Mouse (Mus musculus) neural tube, embryonic 15.5 days (tissue): Measurements from ENCODE around the gene Tm9sf2. TPM values are rescaled to one million over a fixed set of nuclear protein-coding genes. Genes with fewer than 3 reads are reported as not detected.
"Not testable (repeated sequence)": the region's sequence is repeated elsewhere in the genome, so short reads cannot be mapped to it uniquely, and the experiment has no call there.

ENCODE experiments used
- ATAC-seq: fragments of 200-750 bp; cut with Nextera tagmentation; 2 replicates; pipeline ENCODE4 v1.8.0; 2017; ENCODE audit warnings: mild to moderate bottlenecking, moderate TSS enrichment, moderate library complexity; ENCODE audit not compliant: low FRiP score
- H3K27ac ChIP-seq: fragments of 300-500 bp; sonication (generic); replicated peaks from 2 replicates; pipeline ENCODE4 v1.5.1; 2015; ENCODE audit warnings: mild to moderate bottlenecking, inconsistent platforms
- H3K27me3 ChIP-seq: fragments of 300-500 bp; sonication (generic); replicated peaks from 2 replicates; pipeline ENCODE4 v1.6.1; 2015; ENCODE audit warnings: inconsistent platforms
- H3K36me3 ChIP-seq: fragments of 300-500 bp; sonication (generic); 2 replicates; pipeline ENCODE4 v1.6.1; 2015; ENCODE audit warnings: inconsistent platforms
- H3K4me1 ChIP-seq: fragments of 300-500 bp; sonication (generic); 2 replicates; pipeline ENCODE4 v1.6.1; 2015; ENCODE audit warnings: inconsistent platforms
- H3K4me2 ChIP-seq: fragments of 300-500 bp; sonication (generic); 2 replicates; pipeline ENCODE4 v1.6.1; 2015; ENCODE audit warnings: inconsistent platforms, mild to moderate bottlenecking, moderate library complexity
- H3K4me3 ChIP-seq: fragments of 300-500 bp; sonication (generic); replicated peaks from 2 replicates; pipeline ENCODE4 v1.5.1; 2015; ENCODE audit warnings: mild to moderate bottlenecking, inconsistent platforms
- H3K9ac ChIP-seq: fragments of 300-500 bp; sonication (generic); replicated peaks from 2 replicates; pipeline ENCODE4 v1.6.1; 2015; ENCODE audit warnings: mild to moderate bottlenecking, inconsistent platforms
- H3K9me3 ChIP-seq: fragments of 300-500 bp; sonication (generic); replicated peaks from 2 replicates; pipeline ENCODE4 v1.6.1; 2016; ENCODE audit warnings: inconsistent platforms
- WGBS: fragments of 180-500 bp; shearing (Covaris S2); methylation state at CpG from one replicate; pipeline ENCODE4 v1.1.7; 2015; ENCODE audit warnings: mixed read lengths; 5-methylcytosine and 5-hydroxymethylcytosine counted together
- polyA plus RNA-seq: library from polyadenylated mRNA; unstranded; fragments of >200 nt; fragmentation: Nextera tagmentation; extraction: Ambion mirVana; gene quantifications from 2 replicates; pipeline ENCODE4 v1.2.1, GENCODE M21; 2015

Tm9sf2 gene
- polyA plus RNA-seq = 110 and 128 TPM in 2 replicates

DNA sequence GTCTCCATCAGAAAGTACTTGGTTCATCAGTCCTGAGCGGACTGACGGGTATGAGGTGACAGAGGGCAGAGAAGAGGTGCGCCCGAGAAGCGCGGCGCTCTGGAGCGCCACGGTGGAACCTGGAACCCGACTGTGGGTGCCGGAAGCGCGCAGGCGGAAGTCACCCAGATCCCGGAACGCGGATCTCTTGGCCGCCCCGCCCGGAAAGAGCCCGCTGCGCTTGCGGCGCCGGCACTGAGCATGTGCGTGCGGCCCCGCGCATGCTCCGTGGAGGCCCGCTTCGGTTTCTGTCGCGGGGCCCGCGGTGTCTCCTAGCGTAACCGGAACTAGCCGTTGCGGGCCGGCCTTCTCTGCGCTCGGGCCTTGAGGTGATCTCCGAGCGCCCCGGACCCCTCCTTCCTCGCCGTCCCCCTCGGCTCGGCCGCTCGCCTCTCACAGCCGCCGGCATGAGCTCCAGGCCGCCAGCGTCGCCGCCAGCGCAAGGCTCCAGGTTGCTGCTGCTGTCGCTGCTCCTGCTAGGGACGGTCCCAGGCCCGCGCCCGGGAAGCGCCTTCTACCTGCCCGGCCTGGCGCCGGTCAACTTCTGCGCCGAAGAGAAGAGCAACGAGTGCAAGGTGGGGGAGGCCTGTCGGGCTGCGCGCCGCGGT, at the start of gene Tm9sf2:
Tm9sf2 (plus strand) TSS at position 217 of the 647 bp plus-strand sequence.
- WGBS = under 1% methylated on average over 76 of the region's 76 CpGs
- ATAC-seq = peak; percentile 93
- peak within 1 kb of the TSS; percentile 100 for H3K4me3 ChIP-seq
- H3K9ac ChIP-seq = peak within 1 kb of the TSS; percentile 97
- H3K27ac ChIP-seq = peak within 1 kb of the TSS; percentile 93
- no peaks in the 10 kb centered on the region for H3K9me3 ChIP-seq
- peaks cover 38% of the 10 kb centered on the region for H3K4me1 ChIP-seq
- peaks cover 4% of the 10 kb centered on the region; the same call in 1 of the 2 replicates for H3K36me3 ChIP-seq
- peak within 1 kb of the TSS; percentile 79 for H3K4me2 ChIP-seq
- no peaks in the 10 kb centered on the region for H3K27me3 ChIP-seq

DNA sequence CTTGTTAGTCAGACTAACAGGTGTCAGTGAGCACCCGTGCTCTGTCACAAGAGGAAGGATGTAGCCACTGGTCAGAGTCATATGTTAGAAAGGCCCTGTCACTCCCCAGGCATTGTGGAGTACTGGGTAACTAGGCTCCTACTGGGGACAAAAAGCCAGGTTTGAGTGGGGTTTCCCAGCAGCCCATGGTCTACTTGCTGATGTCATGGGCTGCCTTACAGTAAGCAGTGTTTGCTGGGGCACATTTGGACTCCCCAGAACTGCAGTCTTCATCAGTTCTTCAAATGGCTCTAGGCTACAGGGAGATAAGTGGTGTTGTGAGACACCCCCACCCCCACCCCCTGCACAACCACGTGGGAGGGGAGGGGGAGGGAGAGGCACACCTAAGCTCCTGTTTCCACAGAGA, 48.9 kb upstream of the Tm9sf2 start:
- H3K4me2 ChIP-seq = no peak overlapping the region
- no peak for ATAC-seq
- H3K27me3 ChIP-seq = no peaks in the 10 kb centered on the region
- H3K4me1 ChIP-seq = no peaks in the 10 kb centered on the region
- no peaks in the 10 kb centered on the region for H3K36me3 ChIP-seq
- no peak overlapping the region for H3K9ac ChIP-seq
- no peak overlapping the region for H3K4me3 ChIP-seq
- H3K27ac ChIP-seq = no peak overlapping the region
- H3K9me3 ChIP-seq = no peaks in the 10 kb centered on the region
- 36% methylated on average over 2 of the region's 2 CpGs for whole genome bisulfite sequencing

DNA sequence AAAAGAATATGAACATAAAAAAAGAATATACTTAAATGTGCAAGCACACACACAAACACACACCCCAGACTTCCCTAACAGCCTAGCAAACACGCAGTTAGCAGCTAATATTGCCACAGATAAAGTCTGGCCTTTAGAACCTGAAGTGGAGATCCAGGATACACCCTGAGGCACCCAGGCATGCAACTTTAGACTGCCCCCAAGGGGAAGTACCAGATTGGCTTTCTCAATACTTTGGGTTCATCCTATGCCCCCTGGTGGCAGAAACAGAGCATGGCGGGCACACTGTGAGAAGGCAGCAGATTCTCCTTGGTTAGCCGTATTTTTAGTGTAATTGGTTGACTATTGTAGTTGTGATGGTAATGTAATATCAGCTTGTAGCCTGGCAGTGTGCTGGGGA, 46.2 kb upstream of the Tm9sf2 start:
- 5% methylated on average over 3 of the region's 3 CpGs for WGBS
- H3K9me3 ChIP-seq = no peaks in the 10 kb centered on the region
- H3K4me2 ChIP-seq = no peak overlapping the region
- H3K4me3 ChIP-seq = no peak overlapping the region
- ATAC-seq = no peak
- no peaks in the 10 kb centered on the region for H3K27me3 ChIP-seq
- no peaks in the 10 kb centered on the region for H3K36me3 ChIP-seq
- H3K27ac ChIP-seq = no peak overlapping the region
- no peaks in the 10 kb centered on the region for H3K4me1 ChIP-seq
- no peak overlapping the region for H3K9ac ChIP-seq

DNA sequence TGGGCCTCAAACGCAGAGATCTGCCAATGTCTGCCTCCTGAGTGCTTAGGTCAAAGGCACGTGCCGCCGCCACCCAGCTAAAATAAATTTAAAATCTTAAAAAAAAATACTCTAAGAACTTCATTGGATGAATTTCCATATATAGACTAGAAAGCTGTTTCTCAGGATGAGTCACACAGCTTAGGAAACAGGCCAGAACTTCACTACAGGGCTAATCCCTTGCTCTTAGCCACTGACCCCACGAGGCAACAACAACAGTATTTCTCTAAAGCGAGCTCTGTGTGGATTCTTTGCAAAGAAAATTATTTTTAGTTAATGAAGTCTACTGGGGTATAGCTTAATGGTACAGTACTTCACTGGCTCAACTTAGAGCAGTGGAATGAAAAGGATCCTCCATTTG, 45.5 kb upstream of the Tm9sf2 start:
- Histone ChIP-seq H3K27me3 (no peaks in the 10 kb centered on the region), H3K27ac (no peak overlapping the region), H3K4me1 (no peaks in the 10 kb centered on the region), H3K9ac (no peak overlapping the region), H3K4me2 (no peak overlapping the region), H3K9me3 (no peaks in the 10 kb centered on the region), H3K36me3 (no peaks in the 10 kb centered on the region), H3K4me3 (no peak overlapping the region)
- WGBS = 89% methylated on average over 6 of the region's 6 CpGs
- no peak for ATAC-seq

DNA sequence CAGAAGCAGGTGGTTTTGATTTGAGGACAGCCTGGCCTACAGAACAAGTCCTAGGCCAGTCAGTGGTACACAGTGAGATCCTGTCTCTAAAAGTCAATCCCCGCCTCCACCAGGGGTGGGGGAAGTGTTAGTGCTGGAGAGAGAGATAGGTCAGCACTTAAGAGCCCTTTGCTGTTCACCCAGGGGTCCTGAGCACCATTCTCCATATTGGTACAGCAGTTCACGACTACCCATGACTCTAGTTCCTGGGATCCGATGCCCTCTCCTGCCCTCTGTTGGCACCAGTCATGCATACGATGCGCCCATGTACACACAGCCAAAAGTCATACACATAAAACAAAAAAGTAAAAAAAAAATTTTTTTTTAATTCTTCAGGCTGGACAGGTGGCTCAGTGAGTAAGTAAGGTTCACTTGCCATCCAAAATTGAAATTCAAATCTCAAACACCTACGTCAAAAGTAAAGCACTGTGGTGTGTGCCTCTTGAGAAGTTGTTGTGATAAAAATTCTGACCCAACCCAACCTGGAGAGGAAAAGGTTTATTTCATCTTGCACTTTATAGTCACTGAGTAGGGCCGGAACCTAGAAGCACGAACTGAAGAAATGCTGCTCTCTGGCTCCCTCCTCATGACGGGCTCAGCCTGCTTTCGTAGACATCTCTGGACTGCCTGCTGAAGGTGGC, 44.3 kb upstream of the Tm9sf2 start:
- ATAC-seq = no peak
- WGBS = 83% methylated on average over 10 of the region's 10 CpGs
- Histone ChIP-seq H3K27ac (no peak overlapping the region), H3K9ac (no peak overlapping the region), H3K4me1 (no peaks in the 10 kb centered on the region), H3K4me3 (no peak overlapping the region), H3K4me2 (no peak overlapping the region), H3K9me3 (no peaks in the 10 kb centered on the region), H3K36me3 (no peaks in the 10 kb centered on the region), H3K27me3 (no peaks in the 10 kb centered on the region)

DNA sequence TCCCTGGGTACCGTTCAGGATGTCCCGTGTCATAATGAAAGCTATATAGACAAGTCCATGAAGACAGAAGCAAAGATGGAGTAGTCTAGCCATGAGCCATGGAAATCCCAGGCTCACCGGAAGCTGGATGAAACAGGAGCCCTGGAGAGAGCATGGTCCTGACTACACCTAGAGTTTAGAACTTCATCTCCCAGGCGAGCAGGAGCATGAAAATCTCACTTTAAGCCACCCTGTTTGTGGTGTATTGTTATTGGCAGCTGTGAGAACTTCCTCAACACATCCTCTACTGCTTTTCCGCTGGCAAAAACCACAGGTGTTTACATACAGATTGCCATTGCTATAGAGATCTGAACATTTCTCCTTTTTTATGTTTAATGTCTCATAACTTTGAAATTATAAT, 43.2 kb upstream of the Tm9sf2 start:
- no peak for ATAC-seq
- Histone ChIP-seq H3K9me3 (no peaks in the 10 kb centered on the region), H3K4me1 (no peaks in the 10 kb centered on the region), H3K9ac (no peak overlapping the region), H3K36me3 (no peaks in the 10 kb centered on the region), H3K27ac (no peak overlapping the region), H3K4me2 (no peak overlapping the region), H3K4me3 (no peak overlapping the region), H3K27me3 (no peaks in the 10 kb centered on the region)
- WGBS = 69% methylated on average over 5 of the region's 5 CpGs

DNA sequence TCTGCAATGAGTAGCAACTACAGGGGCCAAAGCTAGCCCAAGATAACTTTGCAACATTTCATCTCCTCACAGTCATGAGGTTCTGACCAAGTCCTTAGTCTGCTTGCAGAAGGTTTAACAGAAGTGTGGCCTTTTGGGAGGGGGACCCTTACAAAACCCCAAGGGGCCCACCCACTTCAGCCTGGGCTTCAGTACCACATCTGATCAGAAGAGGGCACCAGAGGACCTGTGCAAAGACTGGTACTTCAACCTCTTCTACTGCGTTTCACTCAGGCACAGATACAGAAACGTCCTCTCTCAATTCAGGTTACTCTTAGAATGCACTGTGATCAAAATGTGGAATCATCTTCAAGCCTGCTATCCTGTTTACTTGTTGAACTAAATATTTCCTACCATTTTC, 42.3 kb upstream of the Tm9sf2 start:
- H3K4me3 ChIP-seq = no peak overlapping the region
- no peak overlapping the region for H3K4me2 ChIP-seq
- no peaks in the 10 kb centered on the region for H3K27me3 ChIP-seq
- H3K36me3 ChIP-seq = no peaks in the 10 kb centered on the region
- H3K4me1 ChIP-seq = no peaks in the 10 kb centered on the region
- ATAC-seq = no peak
- 9% methylated on average over 2 of the region's 2 CpGs for WGBS
- no peaks in the 10 kb centered on the region for H3K9me3 ChIP-seq
- no peak overlapping the region for H3K9ac ChIP-seq
- H3K27ac ChIP-seq = no peak overlapping the region

DNA sequence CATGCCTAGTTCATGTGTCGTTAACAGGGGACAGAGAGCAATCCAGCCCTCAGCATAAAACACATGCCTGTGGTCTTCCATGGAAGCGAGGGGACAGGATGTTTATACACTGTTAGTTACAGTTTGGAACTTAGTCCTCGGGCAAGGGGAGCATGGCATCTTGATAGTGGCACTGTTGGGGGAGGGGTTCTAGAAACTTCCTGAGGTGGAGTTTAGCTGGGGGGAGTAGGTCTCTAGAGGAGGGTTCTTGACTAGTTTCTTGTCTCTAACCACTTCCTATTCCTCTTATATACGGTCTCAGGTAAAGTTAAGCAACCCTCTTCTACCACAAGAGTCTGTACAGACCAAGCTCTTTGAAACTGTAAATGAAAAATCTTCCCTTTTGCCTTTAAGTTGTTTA, 40.6 kb upstream of the Tm9sf2 start:
- H3K4me2 ChIP-seq = no peak overlapping the region
- no peaks in the 10 kb centered on the region for H3K4me1 ChIP-seq
- no peaks in the 10 kb centered on the region for H3K27me3 ChIP-seq
- no peaks in the 10 kb centered on the region for H3K9me3 ChIP-seq
- 80% methylated on average over 4 of the region's 4 CpGs for WGBS
- H3K9ac ChIP-seq = no peak overlapping the region
- H3K4me3 ChIP-seq = no peak overlapping the region
- H3K36me3 ChIP-seq = no peaks in the 10 kb centered on the region
- no peak overlapping the region for H3K27ac ChIP-seq
- no peak for ATAC-seq

DNA sequence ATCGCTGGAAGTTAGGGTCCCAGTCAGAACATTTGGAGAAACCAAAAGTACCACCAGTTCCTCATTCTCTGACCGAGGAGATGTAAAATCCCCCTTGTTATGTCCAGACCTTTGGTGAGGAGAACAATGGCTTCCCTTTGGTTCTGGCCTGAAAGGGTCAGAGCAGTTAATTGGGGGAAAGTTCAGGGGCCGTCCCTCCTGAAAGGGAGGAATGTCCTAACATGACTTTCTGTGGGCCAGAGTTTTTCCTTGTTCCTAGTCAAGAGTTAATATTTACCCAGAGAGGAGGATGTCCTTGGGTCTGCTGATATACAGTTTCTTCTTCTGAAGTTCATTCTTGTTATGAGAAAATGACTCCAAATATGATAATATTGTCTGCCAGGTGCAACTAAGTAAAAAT, 38.8 kb upstream of the Tm9sf2 start:
- whole genome bisulfite sequencing = 21% methylated on average over 3 of the region's 3 CpGs
- not testable (repeated sequence) for ATAC-seq

DNA sequence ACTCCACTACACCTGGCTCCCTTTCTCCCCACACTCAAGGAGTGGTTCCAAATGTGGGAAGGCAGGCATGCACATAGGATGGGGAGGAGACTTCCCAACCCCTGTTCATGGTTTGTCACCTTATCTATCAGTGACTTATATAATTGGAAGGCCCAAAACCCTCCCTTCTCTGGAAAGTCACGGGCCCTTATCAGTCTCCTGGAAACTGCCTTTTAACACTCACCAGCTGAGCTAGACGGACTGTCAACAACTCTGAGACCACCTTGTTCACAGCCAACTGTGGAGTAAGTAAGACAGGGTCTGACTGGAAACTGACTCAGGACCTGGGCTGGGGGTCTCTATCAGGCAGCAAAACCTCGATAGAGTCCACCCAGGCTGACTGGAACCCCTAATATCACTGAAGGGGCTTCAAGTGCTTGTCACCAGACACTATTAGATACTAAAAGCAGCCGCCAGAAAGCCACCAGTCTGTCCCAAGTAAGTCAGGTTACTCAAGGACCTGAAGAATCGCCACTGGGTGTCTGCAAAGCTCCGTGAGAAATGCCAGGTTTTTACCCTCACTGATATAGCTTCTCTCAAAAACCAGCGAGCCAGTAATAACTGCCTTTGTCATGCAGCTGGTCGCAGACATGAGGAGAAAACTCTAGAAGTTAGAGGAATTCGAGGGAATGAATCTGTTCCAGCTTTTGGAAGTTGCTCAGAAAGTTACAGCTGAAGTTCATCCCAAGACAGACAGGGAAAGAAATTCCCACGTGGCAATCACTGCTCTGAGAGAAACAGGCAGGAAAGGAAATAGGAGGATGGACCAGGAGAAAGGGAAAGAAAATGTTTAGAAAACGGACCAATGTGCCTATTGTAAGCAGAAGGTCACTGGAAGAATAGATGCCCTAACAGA, 37.8 kb upstream of the Tm9sf2 start:
- WGBS = 60% methylated on average over 11 of the region's 11 CpGs
- no peak overlapping the region for H3K4me2 ChIP-seq
- H3K27ac ChIP-seq = no peak overlapping the region
- no peaks in the 10 kb centered on the region for H3K4me1 ChIP-seq
- H3K4me3 ChIP-seq = no peak overlapping the region
- ATAC-seq = no peak
- no peaks in the 10 kb centered on the region for H3K27me3 ChIP-seq
- no peaks in the 10 kb centered on the region for H3K36me3 ChIP-seq
- no peak overlapping the region for H3K9ac ChIP-seq
- H3K9me3 ChIP-seq = no peaks in the 10 kb centered on the region

More for the DNA sequence above, 38.8 kb upstream of the Tm9sf2 start:
- H3K4me1 ChIP-seq, H3K9me3 ChIP-seq, H3K9ac ChIP-seq, H3K4me3 ChIP-seq, H3K36me3 ChIP-seq, H3K27me3 ChIP-seq, H3K27ac ChIP-seq, H3K4me2 ChIP-seq: not testable (repeated sequence)

DNA sequence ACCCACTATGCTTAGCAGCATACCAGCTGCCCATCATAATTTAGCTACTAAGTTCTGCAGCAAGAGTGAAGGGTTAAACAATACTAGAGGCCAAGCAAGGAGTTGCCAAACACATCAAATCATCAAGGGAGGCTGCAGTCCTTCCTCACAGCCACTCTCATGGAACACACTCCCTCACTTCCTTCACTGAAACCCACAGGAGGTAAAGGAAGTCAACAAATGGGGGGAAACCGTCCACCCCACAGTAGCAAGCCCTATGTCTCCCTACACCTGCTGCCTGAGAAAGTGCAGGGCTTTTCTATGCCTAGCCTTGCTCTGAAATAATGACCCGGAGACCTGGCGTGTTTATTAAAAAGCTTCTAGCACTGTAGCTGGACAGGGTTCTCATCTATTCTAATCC, 36.9 kb upstream of the Tm9sf2 start:
- Histone ChIP-seq H3K4me2 (no peak overlapping the region), H3K4me3 (no peak overlapping the region), H3K27me3 (no peaks in the 10 kb centered on the region), H3K27ac (no peak overlapping the region), H3K36me3 (no peaks in the 10 kb centered on the region), H3K4me1 (no peaks in the 10 kb centered on the region), H3K9me3 (no peaks in the 10 kb centered on the region), H3K9ac (no peak overlapping the region)
- ATAC-seq = no peak
- WGBS = 84% methylated on average over 3 of the region's 3 CpGs

DNA sequence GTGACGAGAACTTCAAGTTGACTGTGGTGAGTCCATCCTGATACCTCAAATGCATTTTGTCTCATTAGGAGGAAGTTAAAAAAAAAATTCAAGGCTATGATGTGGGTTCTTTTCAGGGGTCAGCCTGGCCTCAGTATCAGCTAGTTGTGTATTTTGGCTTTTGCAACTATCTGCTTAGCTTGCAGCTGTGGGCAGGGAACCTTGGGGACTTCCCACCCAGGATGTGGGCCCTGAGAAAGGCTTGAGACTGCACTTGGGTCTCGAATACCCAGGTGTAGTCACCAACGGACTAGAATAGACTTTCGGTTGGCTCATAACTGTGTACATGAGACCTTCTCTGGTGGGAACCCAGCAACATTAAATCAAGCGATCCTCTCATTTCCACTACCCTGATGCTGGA, 33.4 kb upstream of the Tm9sf2 start:
- no peak overlapping the region for H3K4me2 ChIP-seq

More for the DNA sequence above, 33.4 kb upstream of the Tm9sf2 start:
- Histone ChIP-seq H3K36me3 (no peaks in the 10 kb centered on the region), H3K4me3 (no peak overlapping the region), H3K4me1 (no peaks in the 10 kb centered on the region), H3K9ac (no peak overlapping the region), H3K27me3 (no peaks in the 10 kb centered on the region), H3K27ac (no peak overlapping the region), H3K9me3 (no peaks in the 10 kb centered on the region)
- ATAC-seq = no peak
- WGBS = 90% methylated on average over 5 of the region's 5 CpGs
